Mouse (Mus musculus): ENCODE measurements at regions not wholly inside any gene's neighbourhood (a gene's known extent, or its start where the extent isn't known, plus 50 kb on each side); places are given as distances from the start of the nearest gene placed in this dataset.

DNA sequence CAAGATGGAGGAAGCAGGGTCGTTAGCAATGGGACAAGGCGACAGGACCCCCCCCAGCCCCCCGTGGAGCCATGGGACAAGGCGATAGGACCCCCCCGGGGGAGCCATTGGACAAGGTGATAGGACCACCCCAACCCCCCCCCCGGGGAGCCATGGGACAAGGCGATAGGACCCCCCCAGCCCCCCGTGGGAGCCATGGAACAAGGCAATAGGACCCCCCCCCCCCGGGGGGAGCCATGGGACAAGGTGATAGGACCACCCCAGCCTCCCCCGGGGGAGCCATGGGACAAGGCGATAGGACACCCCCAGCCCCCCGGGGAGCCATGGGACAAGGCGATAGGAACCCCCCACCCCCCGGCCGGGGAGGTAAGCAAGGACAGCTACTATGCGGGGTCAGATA, 209.9 kb upstream of the Amigo2 start:
- TF ChIP-seq CTCF (IDR thresholded peaks at IDR 0.05; ENCODE audit: low read depth, low read length) (no peak), TAL1 (conservative IDR thresholded peaks at IDR 0.05; ENCODE audit: low read depth, low read length) (no peak), GATA1 (IDR thresholded peaks at IDR 0.05; ENCODE audit: borderline replicate concordance, low read length) (no peak), POLR2AphosphoS5 (IDR thresholded peaks at IDR 0.05; ENCODE audit: insufficient replicate concordance, low read depth, low read length) (no peak)
